Mouse (Mus musculus) lung, postnatal 0 days (tissue): ENCODE measurements around the gene Fam24a. TPM values are rescaled to one million over a fixed set of nuclear protein-coding genes. Genes with fewer than 3 reads are reported as not detected.

Experiments used
- ATAC-seq: fragments of 200-750 bp; cut with Nextera tagmentation; 2 replicates; pipeline ENCODE4 v1.8.0; 2017; ENCODE audit warnings: moderate library complexity
- DNase-seq: peaks from one replicate; pipeline ENCODE4 v3.0.0-alpha.2; 2016; ENCODE audit warnings: low spot score
- H3K27ac ChIP-seq: fragments of 300-500 bp; sonication (generic); 2 replicates; pipeline ENCODE4 v1.5.1; 2014; ENCODE audit warnings: antibody characterized with exemption, mild to moderate bottlenecking, low read length, mixed read lengths
- H3K27me3 ChIP-seq: fragments of 300-500 bp; sonication (generic); replicated peaks from 2 replicates; pipeline ENCODE4 v1.6.1; 2014; ENCODE audit warnings: low read length, mixed read lengths; ENCODE audit not compliant: insufficient read depth
- H3K36me3 ChIP-seq: fragments of 300-500 bp; sonication (generic); 2 replicates; pipeline ENCODE4 v1.6.1; 2014; ENCODE audit warnings: low read length, mixed read lengths; ENCODE audit not compliant: insufficient read depth
- H3K4me1 ChIP-seq: fragments of 300-500 bp; sonication (generic); 2 replicates; pipeline ENCODE4 v1.6.1; 2014; ENCODE audit warnings: antibody characterized with exemption, low read depth, low read length, mixed read lengths; ENCODE audit not compliant: insufficient read depth
- H3K4me2 ChIP-seq: fragments of 300-500 bp; sonication (generic); replicated peaks from 2 replicates; pipeline ENCODE4 v1.6.1; 2014; ENCODE audit warnings: low read depth, mild to moderate bottlenecking, low read length, moderate library complexity, mixed read lengths
- H3K4me3 ChIP-seq: fragments of 300-500 bp; sonication (generic); 2 replicates; pipeline ENCODE4 v1.5.1; 2014; ENCODE audit warnings: low read depth, low read length
- H3K9ac ChIP-seq: fragments of 300-500 bp; sonication (generic); replicated peaks from 2 replicates; pipeline ENCODE4 v1.6.1; 2014; ENCODE audit warnings: low read depth, mild to moderate bottlenecking
- H3K9me3 ChIP-seq: fragments of 300-500 bp; sonication (generic); 2 replicates; pipeline ENCODE4 v1.6.1; 2016; ENCODE audit warnings: low read length, mixed read lengths
- CTCF ChIP-seq: IDR thresholded peaks from 2 replicates; pipeline ENCODE4 v1.5.1; 2016; ENCODE audit warnings: antibody characterized with exemption, mild to moderate bottlenecking
- EP300 ChIP-seq: IDR thresholded peaks from 2 replicates; pipeline ENCODE4 v1.6.1; 2016; ENCODE audit warnings: antibody characterized with exemption, mild to moderate bottlenecking, control low read depth
- WGBS: fragments of 180-500 bp; shearing (Covaris S2); extraction: QIAGEN DNeasy Blood & Tissue Kit; methylation state at CpG from one replicate; pipeline ENCODE4 v1.1.7; 2014; 5-methylcytosine and 5-hydroxymethylcytosine counted together
- polyA plus RNA-seq: library from polyadenylated mRNA; unstranded; fragments of >200 nt; fragmentation: Nextera tagmentation; extraction: Ambion mirVana; gene quantifications from 2 replicates; pipeline ENCODE4 v1.2.1, GENCODE M21; 2015

Fam24a gene
- polyA plus RNA-seq, 1 experiment from 2014 or later: not detected

DNA sequence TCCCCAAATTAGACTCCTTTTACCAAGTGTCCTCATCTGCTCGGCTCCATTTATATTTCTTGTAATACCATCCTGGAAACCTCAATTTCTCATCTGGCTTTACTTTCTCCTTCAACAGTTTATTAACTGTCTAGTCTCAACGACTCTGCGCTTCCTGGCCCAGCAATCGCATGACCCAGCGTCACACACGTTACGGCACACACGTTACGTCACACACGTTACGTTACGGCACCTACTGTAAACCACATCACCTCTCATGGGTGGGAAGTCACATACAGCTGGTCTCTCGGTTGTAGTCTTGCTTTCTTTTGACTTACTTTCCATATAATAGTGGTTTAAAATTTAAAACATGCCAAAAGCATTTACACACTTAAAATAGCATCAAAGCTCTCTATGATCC, 22.4 kb downstream of the Fam24a start:
- no peak for TF ChIP-seq CTCF
- Histone ChIP-seq H3K4me2 (no peak overlapping the region), H3K27ac (no peak overlapping the region), H3K4me3 (no peak overlapping the region), H3K36me3 (peaks cover 18% of the 10 kb centered on the region; the same call in 1 of the 2 replicates), H3K4me1 (no peaks in the 10 kb centered on the region), H3K27me3 (no peaks in the 10 kb centered on the region), H3K9me3 (no peaks in the 10 kb centered on the region), H3K9ac (no peak overlapping the region)
- WGBS: 91% methylated on average over 13 of the region's 13 CpGs
- no peak for DNase-seq
- no peak for ATAC-seq

GRCm38 (mm10) chr7:131362269-131362614, 28.6 kb downstream of the Fam24a start:
- no peak for DNase-seq
- Histone ChIP-seq H3K36me3 (0 out of 2 replicates have a peak, but pooled peaks cover 3% of the 10 kb centered on the region), H3K4me3 (peak overlapping the region; percentile 81), H3K9me3 (no peaks in the 10 kb centered on the region), H3K4me2 (peak overlapping the region; percentile 78), H3K27me3 (no peaks in the 10 kb centered on the region), H3K27ac (peak overlapping the region; percentile 89), H3K9ac (peak overlapping the region; percentile 90), H3K4me1 (no peaks in the 10 kb centered on the region)
- TF ChIP-seq EP300 (no peak), CTCF (no peak)
- WGBS: under 1% methylated on average over 33 of the region's 35 CpGs
- ATAC-seq: peak; percentile 73

DNA sequence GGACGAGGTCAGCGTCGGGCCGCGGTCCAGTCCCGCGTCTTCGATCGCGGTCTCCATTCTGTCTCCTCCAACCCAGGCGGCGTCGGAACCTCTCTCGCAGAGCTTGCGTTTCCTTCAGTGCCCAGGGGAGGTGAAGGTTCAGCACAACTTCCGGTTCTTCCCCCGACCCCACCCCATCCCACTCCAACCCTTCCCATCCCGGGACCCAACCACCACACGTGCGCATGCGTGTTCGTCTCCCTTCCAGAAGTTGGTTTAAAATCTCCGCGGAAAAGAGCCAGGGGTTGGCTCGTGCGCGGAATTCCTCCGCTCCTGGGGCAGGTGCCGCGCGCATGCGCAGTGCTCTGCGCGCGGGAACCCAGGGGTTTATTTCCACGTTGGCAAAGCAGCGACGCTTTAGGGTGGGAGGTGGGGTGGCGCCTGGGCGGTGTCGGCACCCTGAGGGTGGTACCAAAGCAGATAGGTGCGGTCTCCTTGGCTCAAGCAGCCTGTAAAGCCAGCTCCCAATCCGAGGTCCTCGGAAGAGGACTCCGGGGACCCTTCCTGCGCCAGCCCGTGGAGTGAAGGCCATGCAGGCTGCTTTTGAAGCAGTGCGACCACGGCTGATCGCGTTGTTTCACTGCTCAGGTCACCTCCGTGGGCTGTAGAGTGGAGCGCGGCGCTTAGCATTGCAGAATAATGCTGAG, 29.1 kb downstream of the Fam24a start, which contains the start of gene 2310057M21Rik:
Gene 2310057M21Rik, minus strand, starts transcription at position 145 of the 686 bp plus-strand sequence.
- H3K9ac ChIP-seq: peak within 1 kb of the TSS; percentile 90
- no peaks in the 10 kb centered on the region for H3K27me3 ChIP-seq
- H3K27ac ChIP-seq: peak within 1 kb of the TSS; percentile 89
- ATAC-seq (peak; percentile 98), DNase-seq (peak; percentile 99)
- H3K4me2 ChIP-seq: peak within 1 kb of the TSS; percentile 78
- no peaks in the 10 kb centered on the region for H3K9me3 ChIP-seq
- H3K4me1 ChIP-seq: no peaks in the 10 kb centered on the region
- H3K36me3 ChIP-seq: no peaks in the 10 kb centered on the region
- WGBS: under 1% methylated on average over 53 of the region's 55 CpGs
- no peak for TF ChIP-seq EP300
- H3K4me3 ChIP-seq: peak within 1 kb of the TSS; percentile 81

DNA sequence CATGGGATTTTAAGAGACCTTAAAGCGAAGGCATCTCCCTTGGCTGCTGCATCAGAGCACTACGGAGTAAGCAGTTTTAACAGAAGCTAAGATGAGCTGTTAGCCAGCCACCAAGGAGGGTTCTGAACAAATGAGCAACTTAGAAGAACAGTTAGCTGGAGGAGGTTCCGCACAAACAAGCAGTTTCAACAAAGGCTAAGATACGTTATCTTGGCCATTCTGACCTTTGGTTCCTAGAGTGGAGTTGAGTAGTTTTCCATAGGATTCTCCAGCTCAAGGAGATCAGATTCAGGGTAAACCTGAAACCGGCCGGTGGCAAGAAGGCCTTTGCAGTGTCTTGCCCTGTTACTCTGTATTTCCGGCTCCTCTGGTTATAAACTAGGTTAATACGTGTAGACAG, 30.5 kb downstream of the Fam24a start:
- DNase-seq: no peak
- Histone ChIP-seq H3K36me3 (no peaks in the 10 kb centered on the region), H3K4me1 (no peaks in the 10 kb centered on the region), H3K9me3 (no peaks in the 10 kb centered on the region), H3K4me2 (no peak overlapping the region), H3K27me3 (no peaks in the 10 kb centered on the region), H3K27ac (no peak overlapping the region), H3K9ac (no peak overlapping the region), H3K4me3 (no peak overlapping the region)
- TF ChIP-seq CTCF (no peak), EP300 (no peak)
- 78% methylated on average over 8 of the region's 8 CpGs for WGBS
- no peak for ATAC-seq

- H3K9me3 ChIP-seq: no peaks in the 10 kb centered on the region
- ATAC-seq (peak; percentile 96), DNase-seq (peak; percentile 93)
- peak within 1 kb of the TSS; percentile 56 for H3K9ac ChIP-seq
- H3K4me2 ChIP-seq: peak within 1 kb of the TSS; percentile 79
- TF ChIP-seq EP300: no peak
- TF ChIP-seq CTCF: peak; percentile 90
- H3K36me3 ChIP-seq: no peaks in the 10 kb centered on the region
- peak within 1 kb of the TSS; percentile 63 for H3K4me3 ChIP-seq
- H3K27me3 ChIP-seq: no peaks in the 10 kb centered on the region
- H3K27ac ChIP-seq: peak within 1 kb of the TSS; percentile 91
- 4% methylated on average over 47 of the region's 47 CpGs for WGBS
- 0 out of 2 replicates have a peak, but pooled peaks cover 3% of the 10 kb centered on the region for H3K4me1 ChIP-seq
These were observed 37.2 kb downstream of the Fam24a start, which contains the start of gene Pstk for GRCm38 (mm10) chr7:131370648-131371469. Pstk (plus strand) TSS chr7:131371141.

- WGBS: 4% methylated on average over 9 of the region's 9 CpGs
- TF ChIP-seq CTCF (no peak), EP300 (no peak)
- no peaks in the 10 kb centered on the region for H3K36me3 ChIP-seq
- H3K27me3 ChIP-seq: no peaks in the 10 kb centered on the region
- no peak for DNase-seq
- H3K9ac ChIP-seq: peak overlapping the region; percentile 56
- H3K9me3 ChIP-seq: no peaks in the 10 kb centered on the region
- H3K4me3 ChIP-seq: peak overlapping the region; percentile 63
- ATAC-seq: no peak
- H3K4me2 ChIP-seq: peak overlapping the region; percentile 79
- peak overlapping the region; percentile 91 for H3K27ac ChIP-seq
- H3K4me1 ChIP-seq: 0 out of 2 replicates have a peak, but pooled peaks cover 3% of the 10 kb centered on the region
These were observed 37.8 kb downstream of the Fam24a start for GRCm38 (mm10) chr7:131371470-131371860.
